Mouse (Mus musculus): ENCODE measurements around the gene Spata2.
A peak's percentile ranks its signal among the peaks of the same experiment; 100 is the strongest.

The Spata2 gene

DNA sequence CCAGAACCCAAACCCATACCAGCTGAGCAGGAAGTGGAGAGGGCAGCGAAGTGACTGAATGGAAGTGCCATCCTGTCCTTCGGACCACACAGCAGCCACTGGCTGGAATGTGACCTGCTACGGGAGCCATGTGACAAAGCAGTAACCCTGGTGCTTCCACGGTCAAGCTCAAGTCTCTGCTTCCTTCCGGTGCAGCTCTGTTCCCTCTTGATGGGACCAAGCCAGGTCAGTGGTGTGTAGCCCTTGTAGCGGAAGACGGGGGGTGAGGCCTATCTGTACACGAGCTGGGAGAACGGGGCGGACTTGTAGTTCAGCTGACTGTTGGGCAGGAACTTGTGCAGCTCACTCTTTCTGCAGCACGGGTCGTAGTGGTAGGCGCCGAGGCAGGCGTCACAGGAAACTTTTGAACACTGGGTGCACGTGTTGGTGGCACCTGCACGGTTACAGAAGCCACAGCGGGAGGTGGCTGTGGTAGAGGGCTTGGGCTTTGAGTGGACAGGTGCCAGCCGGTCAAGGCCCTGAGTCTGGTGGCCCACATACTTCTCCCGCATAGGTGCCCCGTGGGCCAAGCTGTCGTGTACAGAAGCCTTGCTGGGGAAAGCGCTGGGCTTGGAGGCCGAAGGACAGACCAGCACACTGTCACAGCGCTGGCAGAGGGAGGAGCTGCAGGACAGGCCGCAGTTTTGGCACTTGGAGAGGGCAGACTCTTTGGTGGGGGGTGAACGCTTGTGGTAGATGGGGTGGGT is 9.4 kb downstream of the Spata2 start:
- DNase-seq (ENCODE audit: low spot score in 2 of 2): no peak

DNA sequence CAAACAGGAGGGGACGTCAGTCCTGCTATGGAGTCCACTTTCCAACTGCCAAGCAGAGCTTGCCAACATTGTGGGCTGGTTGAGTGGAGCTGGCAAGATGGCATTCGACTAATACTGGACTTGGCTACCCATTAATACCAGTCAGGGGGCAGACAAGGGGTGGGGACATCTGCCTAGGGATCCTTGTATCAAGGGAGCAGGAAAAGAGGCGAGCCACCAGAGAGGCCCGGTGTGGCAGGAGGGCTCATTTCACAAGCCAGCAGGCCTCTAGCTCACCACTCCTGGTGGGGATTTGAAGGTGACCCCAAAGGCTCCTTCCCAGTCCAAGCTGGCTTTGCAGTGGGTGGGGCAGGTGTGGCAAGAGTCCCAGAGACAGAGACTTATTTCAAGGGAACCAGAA is 10.0 kb downstream of the Spata2 start:
- DNase-seq (ENCODE audit: low spot score in 2 of 2): no peak

DNA sequence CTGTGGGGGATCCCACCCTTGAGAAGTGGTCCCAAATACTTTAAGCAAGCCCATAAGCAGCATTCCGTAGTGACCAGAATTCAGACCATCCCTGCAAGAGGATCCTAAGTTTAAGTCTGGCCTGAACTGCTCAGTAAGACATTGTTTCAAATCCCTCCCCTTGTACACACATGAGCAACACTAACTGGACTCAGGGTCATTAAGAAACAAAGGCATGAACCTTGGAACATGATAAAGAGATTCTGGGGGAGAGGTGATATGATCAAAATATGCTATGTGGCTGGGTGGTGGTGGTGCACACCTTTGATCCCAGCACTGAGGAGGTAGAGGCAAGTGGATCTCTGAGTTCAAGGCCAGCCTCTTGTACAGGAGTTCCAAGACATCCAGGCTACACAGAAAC is 13.2 kb downstream of the Spata2 start:
- no peak for DNase-seq (ENCODE audit: low spot score in 2 of 2)

DNA sequence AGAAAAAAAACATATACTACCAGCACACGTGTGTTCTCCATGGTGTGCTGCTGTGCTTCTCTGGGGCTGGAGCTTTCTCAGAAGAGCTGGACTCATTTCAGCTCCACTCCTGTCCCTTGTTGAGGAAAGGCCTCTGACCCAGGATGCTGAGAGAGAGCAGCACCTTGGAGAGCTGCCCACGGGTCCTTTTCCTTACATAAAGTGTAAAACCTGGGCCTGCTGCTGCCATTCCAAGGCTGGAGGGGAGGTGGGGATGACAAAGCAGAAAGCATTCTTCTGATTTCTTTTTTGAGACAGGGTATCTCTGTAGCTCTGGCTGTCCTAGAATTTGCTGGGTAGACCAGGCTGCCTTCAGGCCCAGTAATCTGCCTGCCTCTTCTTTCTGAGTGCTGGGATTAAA is 14.6 kb downstream of the Spata2 start:
- DNase-seq (ENCODE audit: low spot score in 2 of 2): no peak

DNA sequence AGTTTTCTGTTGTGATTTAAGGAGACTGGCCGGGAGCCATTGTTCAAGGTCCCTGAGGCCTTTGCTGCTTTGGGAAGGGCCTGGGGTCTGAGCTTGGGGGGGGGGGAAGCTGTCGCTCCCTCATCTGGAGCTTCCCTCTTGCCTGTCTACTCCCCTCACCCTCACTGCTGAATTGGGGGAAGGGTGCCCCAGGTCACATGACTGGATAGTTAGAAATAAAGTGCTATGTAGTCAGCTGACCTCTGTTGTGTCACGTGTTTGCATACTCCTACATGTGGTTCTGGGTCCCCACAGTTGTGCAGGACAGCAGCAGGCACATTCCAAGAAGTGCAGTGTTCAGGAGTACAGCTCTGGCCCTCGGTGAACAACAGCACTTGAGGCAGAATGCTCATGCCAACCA is 15.9 kb downstream of the Spata2 start:
- no peak for DNase-seq (ENCODE audit: low spot score in 2 of 2)

DNA sequence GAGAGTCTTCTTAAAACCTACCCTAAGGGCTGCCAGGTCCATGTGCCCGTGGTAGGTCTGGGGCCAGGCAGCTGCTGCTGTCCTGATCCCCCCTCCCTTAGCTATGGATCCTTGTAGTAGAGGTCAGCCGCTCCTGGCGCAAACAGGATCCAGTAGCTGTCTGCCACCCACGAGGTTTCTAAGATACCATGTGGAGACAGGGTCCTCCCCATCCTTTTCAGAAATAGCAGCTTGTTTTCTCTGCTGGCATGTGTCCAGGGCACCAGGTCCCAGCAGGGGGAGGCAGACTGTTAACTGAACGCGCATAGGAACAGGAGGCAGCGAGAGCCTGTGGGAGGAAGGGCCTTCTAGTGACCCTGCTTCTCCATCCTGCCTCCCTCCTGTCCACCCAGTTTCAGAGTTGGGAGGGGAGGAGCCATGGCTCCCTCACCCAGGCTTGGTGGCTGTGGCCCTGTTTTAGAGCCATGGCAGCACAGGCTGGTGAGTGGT is 16.4 kb downstream of the Spata2 start:
- DNase-seq (ENCODE audit: low spot score in 2 of 2): peak; percentile 68 to 73

DNA sequence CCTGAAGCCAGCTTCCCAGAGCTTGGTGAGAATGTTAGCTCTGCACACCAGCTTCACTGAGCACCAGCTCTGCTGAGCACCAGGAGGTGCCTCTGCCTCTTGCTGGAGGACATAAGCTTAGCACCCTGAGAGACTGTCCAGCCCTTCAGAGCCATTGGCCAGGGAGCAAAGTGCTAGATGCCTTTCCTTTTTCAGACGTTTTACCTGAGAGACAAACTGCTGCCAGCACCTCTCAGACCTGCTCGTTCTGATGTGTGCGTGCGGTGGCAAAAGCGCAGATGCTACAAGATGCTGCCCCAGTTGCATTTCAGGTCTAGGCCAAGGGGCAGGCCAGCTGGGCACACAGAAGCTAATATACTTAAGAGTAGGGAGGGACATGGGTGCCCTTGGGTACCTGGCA is 17.1 kb downstream of the Spata2 start:
- no peak for DNase-seq (ENCODE audit: low spot score in 2 of 2)

DNA sequence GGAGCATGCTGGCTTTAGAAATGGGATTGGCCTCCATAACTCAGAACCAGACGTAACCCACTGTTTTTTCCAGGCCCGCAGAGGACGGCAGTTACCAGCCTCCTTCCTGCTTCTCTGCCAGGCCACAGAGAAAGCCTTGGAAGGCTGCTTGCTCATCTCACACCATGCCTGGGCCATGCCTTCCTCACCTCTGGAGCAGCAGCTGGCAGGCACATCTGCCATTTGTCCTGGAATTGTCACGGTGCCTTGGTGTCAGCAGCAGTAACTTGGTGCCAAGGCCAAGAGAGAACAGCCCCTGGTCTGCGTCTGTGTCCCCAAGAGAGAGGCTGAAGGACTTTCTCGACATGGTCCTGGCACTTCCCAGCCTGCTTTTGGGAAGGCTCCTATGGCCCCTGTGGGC is 18.5 kb downstream of the Spata2 start:
- no peak for DNase-seq (ENCODE audit: low spot score in 2 of 2)

DNA sequence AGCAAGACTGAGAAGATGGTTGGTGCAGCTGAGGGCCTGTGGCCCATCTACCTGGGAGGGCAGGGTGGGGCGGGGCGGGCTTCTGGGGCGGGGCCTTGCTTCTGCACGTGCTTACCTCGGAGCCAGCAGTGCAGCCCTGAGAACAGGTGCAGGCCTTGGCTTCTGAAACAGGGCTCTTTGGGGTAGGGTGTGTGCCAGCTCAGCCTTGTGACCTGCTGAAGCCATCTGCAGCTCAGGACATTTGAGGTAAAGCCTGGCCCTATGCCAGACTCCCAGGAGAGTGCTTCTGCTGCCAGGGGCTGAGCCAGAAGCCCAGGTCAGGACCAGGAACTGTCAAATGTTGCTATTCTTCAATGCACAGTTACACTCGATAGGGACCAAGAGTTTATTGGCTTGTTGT is 21.1 kb downstream of the Spata2 start:
- DNase-seq (ENCODE audit: low spot score in 2 of 2): no peak

DNA sequence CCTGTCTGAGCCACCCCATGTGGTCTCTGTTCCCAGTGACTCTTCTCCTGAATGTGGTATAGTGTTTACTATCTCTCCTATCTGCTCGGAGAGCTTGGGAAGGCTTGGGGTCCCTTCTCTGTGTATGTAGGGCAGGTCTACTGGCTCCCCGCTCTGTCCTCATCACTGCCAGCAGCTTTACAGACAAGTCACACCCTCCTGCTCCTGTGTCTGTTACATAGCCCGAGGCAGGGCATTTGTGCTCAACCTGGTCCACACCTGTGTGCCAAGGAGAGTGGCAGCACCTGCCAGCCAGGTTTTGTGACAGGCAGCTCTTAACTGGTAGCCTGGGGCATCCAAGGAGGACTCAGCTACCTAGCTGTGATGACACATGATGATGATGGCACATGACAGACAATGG is 22.1 kb downstream of the Spata2 start:
- no peak for DNase-seq (ENCODE audit: low spot score in 2 of 2)

DNA sequence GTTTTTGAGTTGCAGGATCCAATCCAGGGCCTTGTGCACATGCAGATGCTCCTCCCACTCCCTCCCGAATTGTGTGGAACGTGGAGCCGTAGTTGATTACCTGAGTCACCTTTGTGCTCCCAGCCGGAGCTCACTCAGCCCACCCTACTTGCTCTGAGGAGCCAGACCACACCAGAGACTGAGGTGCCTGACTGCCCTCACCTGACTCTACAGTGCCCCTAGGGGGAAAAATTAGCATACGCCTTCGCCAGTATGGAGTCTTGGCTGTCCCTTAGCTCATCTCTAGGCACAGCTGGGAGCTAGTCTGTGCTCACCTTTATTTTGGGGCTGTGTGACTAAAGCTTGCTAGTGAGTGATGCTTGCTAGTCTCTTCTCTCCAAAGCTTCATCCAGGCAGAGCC is 24.2 kb downstream of the Spata2 start:
- DNase-seq (ENCODE audit: low spot score in 2 of 2): no peak

DNA sequence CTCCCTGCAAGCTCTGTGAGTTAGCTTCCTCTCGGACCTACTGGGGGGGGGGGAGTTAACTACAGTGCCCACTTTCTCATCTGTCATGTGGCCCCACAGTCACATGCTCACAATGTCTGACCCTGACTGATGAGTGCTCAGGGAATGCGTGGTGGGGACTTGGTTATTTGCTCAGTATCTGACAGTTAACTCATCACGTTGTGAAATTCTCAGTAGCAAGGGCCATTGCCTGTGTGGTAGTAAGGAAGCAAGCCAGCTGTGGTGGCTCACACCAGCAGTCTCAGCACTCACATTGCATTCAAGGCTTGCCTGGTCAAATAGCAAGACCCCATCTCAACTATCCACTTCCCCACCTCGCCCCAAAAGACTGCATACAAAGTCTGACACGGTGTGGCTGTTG is 25.5 kb downstream of the Spata2 start:
- no peak for DNase-seq (ENCODE audit: low spot score in 2 of 2)

DNA sequence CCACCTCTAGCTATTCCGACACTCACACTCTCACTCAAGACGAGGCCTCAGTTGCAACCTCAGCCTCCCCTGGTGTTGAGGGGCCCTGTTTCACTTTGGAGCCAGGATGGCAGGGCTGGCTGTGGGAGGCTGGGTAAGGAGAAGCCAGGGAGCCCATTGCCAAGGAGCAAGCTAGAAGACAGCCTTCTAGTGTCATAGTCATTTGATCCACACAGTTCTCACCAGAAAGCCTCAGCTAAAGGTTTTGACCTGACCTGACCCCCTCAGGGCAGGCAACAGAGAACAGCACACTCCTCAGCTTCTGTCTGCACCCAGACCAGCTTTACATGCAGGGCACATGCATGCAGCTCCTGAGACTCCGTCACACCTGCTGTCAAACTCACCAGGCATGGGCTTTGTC is 26.7 kb downstream of the Spata2 start:
- no peak for DNase-seq (ENCODE audit: low spot score in 2 of 2)

DNA sequence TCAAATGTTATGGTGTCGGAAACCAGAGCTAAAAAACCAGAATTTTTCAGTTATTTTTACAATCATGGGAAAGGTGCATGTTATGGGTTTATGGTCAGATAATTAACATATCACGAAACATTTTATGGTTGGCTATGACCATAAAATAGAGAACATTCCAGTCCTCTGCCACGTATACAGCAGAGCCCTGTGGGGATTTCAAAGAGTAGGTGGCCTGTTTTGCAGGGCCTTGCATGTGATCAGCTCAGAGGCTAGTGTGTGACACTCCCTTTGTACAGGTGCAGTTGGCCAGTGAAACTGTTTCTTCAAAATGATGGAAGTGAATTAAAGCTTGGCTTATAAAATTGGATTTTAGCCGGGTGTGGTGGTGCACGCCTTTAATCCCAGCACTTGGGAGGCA is 28.9 kb downstream of the Spata2 start:
- no peak for DNase-seq (ENCODE audit: low spot score in 2 of 2)

DNA sequence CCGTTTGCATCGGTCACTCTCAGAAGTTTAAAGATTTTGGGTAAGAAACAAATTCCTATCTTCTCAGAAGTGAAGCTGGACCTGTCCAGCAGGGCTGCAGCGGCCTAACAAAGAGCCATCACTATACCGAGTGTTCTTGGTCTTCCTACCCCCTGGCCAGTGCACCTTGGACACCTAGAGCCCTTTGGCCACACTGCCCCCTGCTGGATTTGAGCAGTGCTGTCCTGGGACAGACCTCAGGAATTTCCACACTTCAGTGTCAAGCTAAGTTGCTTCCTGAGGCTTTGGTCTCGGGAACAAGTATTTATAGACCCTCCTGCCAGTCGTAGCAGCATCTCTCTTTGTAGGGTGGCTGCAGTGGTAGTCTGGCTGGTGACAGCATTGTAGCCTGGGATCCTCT is 29.7 kb downstream of the Spata2 start:
- no peak for DNase-seq (ENCODE audit: low spot score in 2 of 2)

DNA sequence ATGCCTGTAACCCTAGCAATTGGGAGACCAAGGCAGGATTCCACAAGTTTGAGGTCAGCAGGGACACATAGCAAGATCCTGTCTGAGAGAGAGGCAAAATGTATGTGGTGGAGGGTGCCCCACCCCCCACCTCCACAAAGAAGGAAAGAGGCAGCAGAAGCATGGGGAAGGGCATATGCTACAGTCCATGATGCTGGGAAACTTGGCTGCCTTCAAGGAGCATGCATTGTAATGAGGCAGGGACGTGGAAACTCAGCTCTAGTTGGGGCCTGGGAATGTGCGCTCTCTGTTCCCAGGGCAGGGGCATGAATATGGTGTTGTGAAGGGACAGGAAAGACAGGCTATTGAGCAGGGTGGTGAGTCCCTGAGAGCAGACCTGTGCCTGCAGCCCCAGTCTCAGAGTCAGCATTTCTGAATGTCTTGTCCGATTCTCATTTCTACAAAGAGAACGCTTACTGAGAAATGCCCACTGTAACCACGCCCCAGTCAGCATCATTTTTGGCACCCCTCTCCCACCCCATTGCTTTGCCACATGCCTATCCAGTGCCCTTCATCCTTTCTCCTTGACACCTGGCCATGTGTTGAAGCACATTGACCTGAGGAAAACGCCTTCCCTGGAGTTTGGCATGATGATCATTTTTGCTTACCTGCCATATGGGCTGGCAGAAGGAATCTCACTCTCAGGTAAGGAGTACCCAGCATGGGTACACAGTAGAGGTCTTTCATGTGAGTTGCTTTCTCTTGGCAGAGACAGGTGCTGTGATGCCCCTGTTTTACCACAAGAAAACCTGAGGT is 33.4 kb downstream of the Spata2 start:
- DNase-seq (ENCODE audit: low spot score in 2 of 2): no peak

DNA sequence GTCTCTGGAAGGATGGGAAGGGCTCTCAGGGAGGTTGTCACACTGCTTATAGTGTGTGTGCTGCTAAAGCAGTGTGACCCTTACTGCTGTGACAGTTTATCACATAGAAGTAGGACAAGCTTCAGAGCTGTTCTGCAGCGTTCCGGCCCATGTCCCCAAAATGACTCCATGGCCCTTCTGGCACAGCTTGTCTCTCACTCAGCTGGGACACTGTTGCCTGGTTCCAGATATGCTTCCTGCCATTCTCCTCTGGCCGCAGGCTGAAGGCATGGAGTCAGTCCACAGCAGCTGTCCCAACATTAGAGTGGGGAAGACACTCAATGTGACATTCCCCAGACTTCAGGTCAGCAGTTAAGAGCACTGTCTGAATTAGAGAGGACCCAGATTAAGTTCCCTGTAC is 34.1 kb downstream of the Spata2 start:
- DNase-seq (ENCODE audit: low spot score in 2 of 2): no peak

DNA sequence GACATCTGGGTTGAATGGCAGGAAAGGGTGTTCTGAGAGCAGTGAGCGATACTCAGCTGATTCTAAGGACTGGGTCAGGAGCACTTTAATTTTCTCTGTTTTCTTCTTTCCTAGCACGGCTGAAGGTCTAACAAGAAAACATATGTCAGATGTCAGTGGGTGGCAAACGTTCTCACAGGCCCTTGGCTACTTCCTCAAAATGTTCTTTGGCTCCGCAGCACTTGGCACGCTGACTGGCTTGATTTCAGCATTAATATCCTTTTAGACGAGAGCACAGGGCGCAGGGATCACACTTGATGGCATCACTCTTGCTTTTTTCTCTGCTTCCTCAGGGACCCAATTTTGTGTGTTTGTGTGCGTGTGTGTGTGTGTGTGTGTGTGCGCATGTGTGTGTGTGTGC is 35.5 kb downstream of the Spata2 start:
- no peak for DNase-seq (ENCODE audit: low spot score in 2 of 2)

DNA sequence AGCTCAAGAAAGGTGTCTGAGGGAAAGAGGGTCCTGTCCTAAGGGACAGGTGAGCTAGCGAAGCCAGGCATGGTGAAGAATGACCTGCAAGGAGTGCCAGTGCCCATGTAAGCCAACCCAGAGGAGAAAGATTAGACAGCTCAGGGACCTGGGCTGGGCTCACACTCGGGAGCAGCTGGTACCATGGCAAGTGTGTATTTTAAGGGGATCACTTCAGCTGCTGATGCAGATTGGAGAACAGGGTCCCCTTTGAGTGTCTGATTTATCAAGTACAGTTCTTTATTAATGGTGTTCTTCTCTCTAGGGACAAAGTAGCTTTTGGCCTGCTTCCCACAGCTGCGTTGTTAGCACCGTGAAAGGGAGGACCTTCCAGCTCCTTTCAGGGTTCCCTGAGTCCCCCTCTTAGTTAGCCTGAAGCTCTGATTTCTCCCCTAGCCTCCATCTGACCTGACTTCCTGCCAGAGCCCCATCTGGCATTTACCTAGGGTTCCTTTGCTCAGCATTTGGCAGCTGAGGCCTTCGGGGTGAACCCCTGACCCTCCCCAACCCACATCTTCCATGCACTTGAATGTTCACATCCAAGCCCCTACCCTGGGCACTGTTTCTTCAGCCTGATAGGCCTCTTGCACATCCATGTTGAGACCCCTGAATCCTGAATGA is 36.2 kb downstream of the Spata2 start:
- DNase-seq (ENCODE audit: low spot score in 2 of 2): no peak

DNA sequence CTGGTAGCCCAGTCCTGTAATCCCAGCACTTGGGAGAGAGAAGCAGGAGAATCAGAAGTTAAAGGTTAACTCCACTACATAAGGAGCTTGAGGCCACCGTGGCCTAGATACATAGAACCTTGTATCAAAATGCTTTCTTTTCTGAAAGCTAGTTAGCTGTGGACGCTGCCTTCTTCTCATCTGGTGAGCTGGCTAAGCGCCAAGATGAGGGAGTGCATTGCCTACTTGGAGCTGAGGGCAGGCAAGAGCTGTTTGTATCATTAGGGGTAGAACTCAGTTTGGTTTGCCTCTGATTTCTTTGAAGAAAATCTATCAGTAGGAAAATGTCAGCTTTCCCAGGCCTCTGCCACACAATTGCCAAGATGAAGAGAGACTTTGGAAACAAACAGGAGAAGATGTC is 38.9 kb downstream of the Spata2 start:
- peak in 1 of 2 experiments; percentile 51 for DNase-seq (ENCODE audit: low spot score in 2 of 2)

DNA sequence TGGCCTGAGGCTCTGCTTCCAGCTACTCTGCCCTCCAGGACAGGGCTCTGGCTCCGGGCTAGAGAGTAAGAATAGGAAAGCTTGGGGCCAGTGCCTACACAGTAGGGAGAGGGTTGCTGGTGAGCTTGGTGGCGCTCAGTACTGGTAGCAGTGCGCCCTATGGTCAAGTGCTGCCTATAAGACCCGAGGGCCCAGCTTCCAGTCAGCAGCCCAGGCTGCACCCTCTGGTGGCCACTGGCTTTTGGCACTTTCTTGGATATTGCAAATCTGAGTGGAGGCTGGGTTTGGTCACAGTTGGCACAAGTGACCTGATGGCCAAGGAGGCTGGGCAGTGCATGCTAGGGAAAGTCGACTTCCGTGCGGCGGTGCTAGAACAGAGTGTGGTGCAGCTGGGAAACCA is 42.0 kb downstream of the Spata2 start:
- DNase-seq (ENCODE audit: low spot score in 2 of 2): no peak

DNA sequence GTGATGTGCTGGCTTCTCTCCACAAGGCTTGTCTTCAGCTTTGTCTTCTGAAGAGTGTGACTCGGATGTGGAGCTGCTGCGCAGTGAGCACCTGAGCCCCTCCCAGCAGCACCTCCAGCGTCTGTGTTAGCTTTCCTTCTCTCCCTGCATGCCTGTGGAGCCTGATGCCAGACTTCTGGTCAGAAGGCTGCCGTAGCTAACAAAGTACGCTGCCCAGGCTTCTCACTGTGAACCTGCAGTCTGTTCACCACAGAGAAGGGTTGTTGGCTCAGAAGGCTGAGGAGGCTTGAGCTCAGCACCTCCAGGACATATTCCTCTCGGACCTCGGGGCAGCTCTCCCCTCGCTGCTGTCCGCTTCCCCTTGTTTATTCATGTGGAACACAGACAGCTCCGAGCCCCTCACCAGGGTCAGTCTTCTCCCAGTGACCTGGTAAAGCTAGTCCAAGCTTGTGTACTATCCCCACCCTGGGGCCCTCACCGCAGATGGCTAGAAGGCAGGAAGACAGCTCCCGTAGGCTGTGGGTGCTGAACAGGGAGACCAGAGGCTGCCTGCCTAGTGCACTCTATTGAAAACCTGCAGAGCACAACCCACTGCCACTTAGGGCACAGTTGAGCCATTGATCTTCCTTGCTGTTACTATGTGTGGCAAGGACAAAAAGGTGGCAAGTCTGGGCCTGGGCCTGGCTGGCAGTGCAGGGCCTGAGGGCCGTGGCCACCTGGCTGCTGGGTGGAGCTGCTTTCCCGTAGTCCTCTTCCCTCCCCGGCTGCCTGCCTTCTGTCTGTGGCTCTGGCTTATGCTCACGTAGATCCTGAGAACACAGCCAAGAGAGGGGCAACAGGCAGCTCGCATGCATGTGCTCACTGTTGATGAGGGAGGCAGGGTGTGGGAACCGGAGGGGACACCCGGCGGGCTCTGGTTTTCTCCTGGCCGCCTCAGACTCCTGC is 43.1 kb downstream of the Spata2 start:
- DNase-seq (ENCODE audit: low spot score in 2 of 2): no peak
